In the genomic region with DNA sequence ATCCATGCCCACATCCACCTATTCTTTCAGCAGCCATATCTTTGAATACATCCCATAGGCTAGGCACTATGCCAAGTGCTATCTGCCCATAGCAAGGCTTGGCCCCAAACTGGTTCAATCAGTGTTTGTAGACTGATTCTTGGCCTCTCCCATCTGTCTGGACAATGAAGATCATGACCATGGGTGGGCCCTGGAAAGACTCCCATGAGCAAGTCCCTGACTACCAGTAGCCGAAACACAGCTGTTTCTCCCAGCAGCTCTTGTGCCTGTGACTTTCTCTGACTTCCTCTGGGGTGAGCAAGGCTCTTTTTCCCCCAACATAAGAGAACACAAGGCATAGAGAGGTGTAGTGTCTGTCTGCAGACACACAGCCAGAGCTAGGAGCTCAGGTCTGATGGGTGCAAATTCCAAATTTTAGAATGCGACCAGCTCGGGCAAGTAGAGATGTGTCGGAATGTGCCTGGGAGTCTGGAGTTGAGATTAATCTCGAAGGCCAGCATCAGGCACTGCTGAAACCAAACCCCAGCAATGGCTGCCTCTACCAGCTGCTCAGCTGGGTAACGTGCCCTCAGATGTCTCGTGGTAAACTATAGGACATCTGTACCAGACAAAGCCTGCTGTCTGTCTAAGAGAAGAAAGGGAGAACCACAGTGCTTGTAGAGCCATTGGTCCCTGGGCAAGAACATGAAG, we compare ENCODE assay signal across 14 mouse cellular contexts. TPM values are rescaled to one million over a fixed set of nuclear protein-coding genes. Genes with fewer than 3 reads are reported as not detected.
DNase-seq lines count a peak whose midpoint lies in the region; ATAC-seq lines count a peak whose summit lies in the region.
"Had no signal": no experiment of that assay in that cellular context is flagged by ENCODE, and none has a peak within 500 bp of the region (broad histone marks: within the 10 kb centered on the region; RNA-seq: fewer than 3 reads in every experiment).

No protein-coding gene starts in this region.

- H3K9ac ChIP-seq in forebrain, embryonic 14.5 days (ENCODE audit: low read length): no peak overlapping the region
- no peak overlapping the region for H3K9ac ChIP-seq in forebrain, embryonic 16.5 days (replicated peaks; ENCODE audit: low read depth, low read length)
- H3K9ac ChIP-seq: embryonic facial prominence, embryonic 15.5 days; liver, embryonic 14.5 days had no signal

- H3K4me2 ChIP-seq in forebrain, embryonic 14.5 days (ENCODE audit: low read length): no peak overlapping the region
- no peak overlapping the region for H3K4me2 ChIP-seq in forebrain, embryonic 16.5 days (ENCODE audit: low read length)
- H3K4me2 ChIP-seq: embryonic facial prominence, embryonic 15.5 days had no signal

- H3K4me1 ChIP-seq in forebrain, embryonic 14.5 days (ENCODE audit: control insufficient read depth, insufficient read depth, low read length): peaks cover 21% of the 10 kb centered on the region
- H3K4me1 ChIP-seq in forebrain, embryonic 16.5 days (replicated peaks; ENCODE audit: control insufficient read depth, insufficient read depth, low read length): peaks cover 24% of the 10 kb centered on the region

- no peaks in the 10 kb centered on the region for H3K27me3 ChIP-seq in forebrain, embryonic 14.5 days (replicated peaks; ENCODE audit: control insufficient read depth, insufficient read depth, low read length)
- H3K27me3 ChIP-seq in forebrain, embryonic 16.5 days (replicated peaks; ENCODE audit: control insufficient read depth, insufficient read depth, low read length): no peaks in the 10 kb centered on the region
- H3K27me3 ChIP-seq: embryonic facial prominence, embryonic 15.5 days had no signal

- 81% methylated on average over 7 of the region's 7 CpGs for WGBS in forebrain, embryonic 14.5 days
- WGBS in forebrain, embryonic 16.5 days: 77% methylated on average over 7 of the region's 7 CpGs

- ATAC-seq in forebrain, embryonic 14.5 days: no peak
- ATAC-seq in forebrain, embryonic 16.5 days: no peak
- ATAC-seq: activated CD4-positive, CD25-positive, alpha-beta regulatory T cell, adult 4 months; intestine, embryonic 16.5 days had no signal

- H3K27ac ChIP-seq in forebrain, embryonic 14.5 days (ENCODE audit: low read depth, low read length): 0 out of 2 replicates have a peak overlapping the region, but pooled peaks have one; percentile 3
- H3K27ac ChIP-seq in forebrain, embryonic 16.5 days (ENCODE audit: low read length): no peak overlapping the region
- H3K27ac ChIP-seq: liver, embryonic 14.5 days had no signal

- DNase-seq in forebrain, embryonic 14.5 days (ENCODE audit: low spot score): no peak
- DNase-seq in lung, postnatal 10 days: peak; percentile 42
- no peak for DNase-seq in lung, postnatal 14 days
- peak; percentile 16 for DNase-seq in lung, postnatal 25 days (ENCODE audit: low spot score)
- DNase-seq in thymus, postnatal 25 days: peak; percentile 56
- DNase-seq in ovary, adult 18-20 months (ENCODE audit: low spot score): no peak
- DNase-seq in layer of hippocampus, adult 18-20 months (ENCODE audit: low spot score in 2 of 2): no peak
- DNase-seq: cerebellum, adult 9-11 months had no signal

- H3K9me3 ChIP-seq in forebrain, embryonic 14.5 days (replicated peaks; ENCODE audit: control insufficient read depth, low read length): no peaks in the 10 kb centered on the region
- no peaks in the 10 kb centered on the region for H3K9me3 ChIP-seq in forebrain, embryonic 16.5 days (ENCODE audit: control insufficient read depth, low read length)
- H3K9me3 ChIP-seq: embryonic facial prominence, embryonic 15.5 days had no signal

- H3K4me3 ChIP-seq in forebrain, embryonic 14.5 days (ENCODE audit: low read depth, low read length): no peak overlapping the region
- no peak overlapping the region for H3K4me3 ChIP-seq in forebrain, embryonic 16.5 days (replicated peaks; ENCODE audit: low read length)
- H3K4me3 ChIP-seq: embryonic facial prominence, embryonic 15.5 days had no signal

- no peaks in the 10 kb centered on the region for H3K36me3 ChIP-seq in forebrain, embryonic 14.5 days (ENCODE audit: control insufficient read depth, insufficient read depth, low read length)
- no peaks in the 10 kb centered on the region for H3K36me3 ChIP-seq in forebrain, embryonic 16.5 days (ENCODE audit: control insufficient read depth, insufficient read depth)
- H3K36me3 ChIP-seq: embryonic facial prominence, embryonic 15.5 days; G1E had no signal

RNA-seq across cellular contexts. Expression of a gene that starts 38.8 kb away (rescaled TPM):
- polyA plus RNA-seq in forebrain, embryonic 14.5 days (2014; fragmentation: Nextera tagmentation; extraction: Ambion mirVana): 37.0 and 43.8 TPM in 2 replicates
- 52.6 and 56.6 TPM in 2 replicates for polyA plus RNA-seq in forebrain, embryonic 16.5 days (2015; fragmentation: Nextera tagmentation; extraction: Ambion mirVana)
- total RNA-seq in layer of hippocampus, adult 18-20 months (2021): 10 to 100 TPM; 86.3 to 88.2 TPM

Comparison
In these comparisons a context has a peak if more than half of its experiments do, and no peak if none do; other contexts are left out.
1. DNase-seq: peak in lung, postnatal 10 days (single experiment), lung, postnatal 25 days (single experiment) and thymus, postnatal 25 days (single experiment); none in forebrain, embryonic 14.5 days (single experiment), lung, postnatal 14 days (single experiment), ovary, adult 18-20 months (single experiment) and layer of hippocampus, adult 18-20 months (0 of 2).